8 mouse cellular contexts compared by ENCODE assay signal in the genomic region with DNA sequence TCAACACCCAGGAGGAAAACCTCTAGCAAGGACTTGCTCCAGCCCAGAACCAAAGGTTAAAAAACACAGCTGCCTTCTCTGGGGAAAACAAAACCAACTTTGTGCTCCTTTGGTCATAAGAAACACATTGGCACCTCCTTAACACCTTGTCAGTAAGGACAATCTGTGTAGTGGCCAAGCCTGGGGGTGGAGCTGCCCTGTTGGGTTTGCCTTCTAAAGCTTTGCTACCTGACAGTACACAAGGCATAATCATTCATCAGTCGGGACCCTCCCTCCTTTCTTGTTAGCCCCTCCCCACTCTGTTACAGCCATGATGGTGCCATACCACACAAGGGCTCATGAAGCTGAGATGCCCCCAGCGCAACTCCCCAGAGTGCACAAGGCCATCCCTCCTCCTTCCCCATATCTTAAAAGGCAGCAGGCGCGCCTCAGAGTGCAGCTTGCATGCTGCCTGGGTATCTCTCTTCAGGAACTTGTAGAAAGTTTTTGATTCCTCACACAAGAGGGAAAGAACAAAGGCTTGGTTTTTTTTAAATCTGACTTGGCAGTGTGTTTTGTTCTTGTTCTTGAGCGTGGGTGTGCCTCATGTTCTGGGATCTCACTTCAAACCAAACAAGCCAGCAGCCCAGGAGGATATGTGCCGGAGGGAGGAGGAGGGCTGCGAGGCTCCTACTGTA.
DNase-seq lines count a peak whose midpoint lies in the region; ATAC-seq and TF ChIP-seq lines count a peak whose summit lies in the region.

No protein-coding gene starts in this region.

- intact Hi-C loops in left cerebral cortex, adult 2 months (cut with DNase I) = loop anchor here (5.0 kb wide), 2 partner anchors 43 to 93 kb away; no protein-coding TSS in a partner anchor

- peak; percentile 47 for DNase-seq in lung, embryonic 14.5 days
- DNase-seq in lung, postnatal 4 days = no peak
- peak; percentile 42 for DNase-seq in left cerebral cortex, adult 2 months (ENCODE audit: extremely low spot score in 1 of 2, low spot score in 2 of 2)
- peak; percentile 61 to 85 for DNase-seq in right cerebral cortex, postnatal 36 days (ENCODE audit: low spot score in 2 of 2)
- no peak for DNase-seq in hindbrain, embryonic 11.5 days (ENCODE audit: low spot score)
- DNase-seq in cerebellum, postnatal 4 days (ENCODE audit: low spot score in 2 of 2) = no peak
- no peak for DNase-seq in adrenal gland, postnatal 10 days

- H3K4me2 ChIP-seq in lung, embryonic 14.5 days = peak overlapping the region; percentile 29
- H3K4me2 ChIP-seq in hindbrain, embryonic 11.5 days (replicated peaks; ENCODE audit: low read depth, low read length) = no peak overlapping the region

- H3K9me3 ChIP-seq in lung, embryonic 14.5 days (ENCODE audit: low read depth, low read length) = no peaks in the 10 kb centered on the region
- no peaks in the 10 kb centered on the region for H3K9me3 ChIP-seq in hindbrain, embryonic 11.5 days (ENCODE audit: control insufficient read depth, low read length)

- H3K4me3 ChIP-seq in lung, embryonic 14.5 days (ENCODE audit: low read depth, low read length) = no peak overlapping the region
- H3K4me3 ChIP-seq in left cerebral cortex, adult 2 months = no peak overlapping the region
- no peak overlapping the region for H3K4me3 ChIP-seq in hindbrain, embryonic 11.5 days (ENCODE audit: low read depth, low read length)

- H3K9ac ChIP-seq in lung, embryonic 14.5 days = 0 out of 2 replicates have a peak overlapping the region, but pooled peaks have one; percentile 17
- no peak overlapping the region for H3K9ac ChIP-seq in hindbrain, embryonic 11.5 days (ENCODE audit: low read depth, low read length)

- H3K4me1 ChIP-seq in lung, embryonic 14.5 days (ENCODE audit: insufficient read depth) = peaks cover 17% of the 10 kb centered on the region
- no peaks in the 10 kb centered on the region for H3K4me1 ChIP-seq in hindbrain, embryonic 11.5 days (replicated peaks; ENCODE audit: control insufficient read depth, insufficient read depth, low read length)

- TF ChIP-seq CTCF in lung, embryonic 14.5 days (IDR thresholded peaks at IDR 0.05; ENCODE audit: low read depth) = no peak
- no peak for TF ChIP-seq CTCF in left cerebral cortex, adult 2 months (IDR thresholded peaks at IDR 0.05)

- H3K36me3 ChIP-seq in lung, embryonic 14.5 days (ENCODE audit: insufficient read depth) = no peaks in the 10 kb centered on the region
- H3K36me3 ChIP-seq in hindbrain, embryonic 11.5 days (ENCODE audit: control insufficient read depth, insufficient read depth, low read length) = no peaks in the 10 kb centered on the region

- ATAC-seq in lung, embryonic 14.5 days (ENCODE audit: insufficient read depth) = peak; percentile 40; the same call in 1 of the 2 replicates
- ATAC-seq in erythroblast, adult 5-6 weeks (replicated peaks; ENCODE audit: low FRiP score, poor library complexity, severe bottlenecking) = peak; percentile 58; the same call in 1 of the 2 replicates
- no peak for ATAC-seq in hindbrain, embryonic 11.5 days (ENCODE audit: low FRiP score)

- H3K27ac ChIP-seq in lung, embryonic 14.5 days (ENCODE audit: low read depth) = peak overlapping the region; percentile 82
- H3K27ac ChIP-seq in left cerebral cortex, adult 2 months = peak overlapping the region; percentile 66
- H3K27ac ChIP-seq in hindbrain, embryonic 11.5 days (ENCODE audit: low read depth, low read length) = no peak overlapping the region

- no peaks in the 10 kb centered on the region for H3K27me3 ChIP-seq in lung, embryonic 14.5 days (ENCODE audit: insufficient read depth, low read length)
- H3K27me3 ChIP-seq in hindbrain, embryonic 11.5 days (ENCODE audit: control insufficient read depth, insufficient read depth, low read length) = no peaks in the 10 kb centered on the region

- WGBS in lung, embryonic 14.5 days = 31% methylated on average over 7 of the region's 7 CpGs
- WGBS in hindbrain, embryonic 11.5 days = 57% methylated on average over 7 of the region's 7 CpGs

Comparison
In these comparisons a context has a peak if more than half of its experiments do, and no peak if none do; other contexts are left out.
1. DNase-seq: peak in lung, embryonic 14.5 days (single experiment), left cerebral cortex, adult 2 months (2 of 2) and right cerebral cortex, postnatal 36 days (2 of 2); none in lung, postnatal 4 days (0 of 2), hindbrain, embryonic 11.5 days (single experiment), cerebellum, postnatal 4 days (0 of 2) and adrenal gland, postnatal 10 days (single experiment).